Mouse (Mus musculus) cerebellum, postnatal 14 days (tissue): ENCODE results near the gene Mfsd4b2.
"Not testable (repeated sequence)": the region's sequence is repeated elsewhere in the genome, so short reads cannot be mapped to it uniquely, and the experiment has no call there.

Source experiments
- DNase-seq, 2 experiments: peaks; one replicate each; pipeline ENCODE4 v3.0.0; 2021; ENCODE audit warnings: mixed read lengths in 2 of 2

The Mfsd4b2 gene

DNA sequence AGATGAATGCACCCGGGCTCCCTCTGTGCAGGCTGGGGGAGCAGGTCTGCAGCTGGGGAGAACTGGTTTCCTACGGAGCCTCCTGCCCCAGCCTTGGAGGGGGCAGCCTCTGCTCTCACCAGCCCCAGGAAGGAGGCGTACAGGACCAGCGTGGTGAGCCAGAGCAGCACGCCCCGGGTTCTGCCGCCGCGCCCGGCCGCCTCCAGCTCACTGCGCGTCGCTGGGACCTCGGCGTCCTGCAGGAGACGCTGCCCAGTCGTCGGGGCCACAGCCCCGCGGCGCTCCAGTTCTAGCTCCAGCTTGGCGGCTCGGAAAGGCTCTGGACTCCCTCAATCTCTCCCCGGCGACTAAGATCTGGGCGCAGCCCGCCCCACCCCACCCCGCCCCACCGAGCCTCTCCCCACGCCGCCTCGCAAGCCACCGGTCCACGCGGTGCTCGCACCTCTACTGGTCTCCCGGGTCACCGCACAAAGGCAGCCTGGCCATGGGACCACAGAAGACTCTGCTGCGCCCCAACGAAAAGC lies at the start of gene Mfsd4b2:
Gene Mfsd4b2 (minus strand): TSS at position 308 of the 524 bp plus-strand sequence.
- peak; percentile 6 to 9 for DNase-seq

DNA sequence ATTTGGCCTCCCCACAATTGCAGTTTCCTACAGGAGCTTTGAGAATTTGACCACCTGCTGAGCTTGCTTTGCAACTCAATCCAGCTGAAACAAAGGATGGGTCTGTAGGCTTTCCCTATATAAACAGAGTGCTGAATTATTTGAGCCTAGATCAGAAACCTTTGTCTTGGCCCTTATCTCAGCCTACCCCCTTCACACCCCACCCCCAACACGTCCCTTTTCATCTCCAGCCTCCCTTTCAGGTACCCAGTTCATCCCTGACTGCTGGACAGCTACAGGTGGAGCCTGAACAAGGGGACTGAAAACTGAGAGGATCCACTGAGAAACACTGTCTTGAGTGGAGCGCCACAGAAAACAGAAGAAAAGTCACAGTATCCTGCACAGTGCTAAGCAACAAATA lies 49.0 kb upstream of the Mfsd4b2 start:
- no peak for DNase-seq

DNA sequence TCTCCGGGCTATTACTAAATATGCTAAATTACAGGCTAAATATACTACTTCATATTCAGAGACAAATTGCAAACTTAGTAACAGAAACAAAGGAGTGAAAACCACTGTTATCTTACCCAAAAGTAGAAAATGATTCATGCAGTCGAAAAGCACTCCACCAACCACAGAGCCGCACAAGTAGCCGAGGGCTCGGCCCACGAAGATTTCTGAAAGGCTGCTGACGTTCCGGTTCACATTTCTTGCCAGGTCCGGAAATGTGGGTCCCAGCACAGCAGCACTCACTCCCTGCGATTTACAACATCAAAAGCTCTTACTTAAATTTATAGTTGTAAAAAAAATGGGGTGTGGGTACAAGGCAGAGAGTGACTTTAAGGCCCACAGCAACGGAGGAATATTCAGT lies 48.3 kb upstream of the Mfsd4b2 start:
- DNase-seq: no peak

DNA sequence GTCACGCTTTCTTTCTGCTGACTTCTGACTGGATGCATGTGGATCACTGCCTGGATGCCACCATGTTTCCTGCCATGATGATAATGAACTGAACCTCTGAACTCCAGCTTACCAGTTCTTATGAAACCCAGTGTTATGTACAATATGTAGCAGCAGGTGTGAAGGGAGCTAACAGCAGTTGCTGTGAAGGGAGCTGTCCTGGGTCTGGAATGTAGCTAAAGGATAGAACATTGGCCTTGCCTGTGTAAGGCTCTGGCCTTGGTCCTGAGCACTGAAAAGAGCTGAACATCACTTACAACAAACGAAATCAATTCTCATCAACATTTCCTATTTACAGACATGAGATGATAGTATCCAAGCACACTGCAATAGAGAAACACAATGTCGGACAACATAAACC lies 40.8 kb upstream of the Mfsd4b2 start:
- DNase-seq: no peak

DNA sequence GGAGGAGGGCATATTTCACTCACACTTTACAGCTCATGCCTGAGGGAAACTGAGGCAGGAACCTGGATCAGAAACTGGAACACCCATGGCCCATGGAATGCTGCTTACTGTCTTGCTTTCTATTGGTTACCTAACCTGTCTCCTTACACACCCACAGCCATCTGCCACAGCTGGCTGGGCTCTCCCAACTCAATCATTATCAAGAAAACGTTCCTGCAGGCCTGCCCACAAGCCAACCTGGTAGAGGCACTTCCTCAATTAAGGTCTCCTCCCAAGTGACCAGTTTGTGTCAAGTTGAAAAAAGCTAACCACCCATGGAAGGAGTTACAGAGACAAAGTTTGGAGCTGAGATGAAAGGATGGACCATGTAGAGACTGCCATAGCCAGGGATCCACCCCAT lies 35.2 kb upstream of the Mfsd4b2 start:
- no peak for DNase-seq

DNA sequence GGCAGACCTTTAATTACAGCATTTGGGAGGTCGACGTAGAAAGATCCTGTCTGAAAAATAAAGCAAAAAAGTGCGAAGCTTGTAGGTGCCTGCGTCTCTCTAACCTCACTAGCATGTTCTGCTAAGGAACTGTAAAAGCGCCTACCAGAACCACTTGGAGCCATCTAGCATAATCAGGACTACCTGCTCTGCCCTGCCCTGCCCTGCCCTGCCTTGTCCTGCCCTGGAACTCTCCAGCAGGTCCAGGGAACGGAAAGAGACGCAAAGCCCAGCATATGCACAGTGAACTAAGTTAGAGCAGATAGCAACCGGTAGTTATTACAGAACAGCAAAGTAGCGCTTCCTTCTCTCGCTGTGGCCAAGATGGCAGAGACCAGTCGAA lies 33.7 kb upstream of the Mfsd4b2 start:
- DNase-seq: no peak

DNA sequence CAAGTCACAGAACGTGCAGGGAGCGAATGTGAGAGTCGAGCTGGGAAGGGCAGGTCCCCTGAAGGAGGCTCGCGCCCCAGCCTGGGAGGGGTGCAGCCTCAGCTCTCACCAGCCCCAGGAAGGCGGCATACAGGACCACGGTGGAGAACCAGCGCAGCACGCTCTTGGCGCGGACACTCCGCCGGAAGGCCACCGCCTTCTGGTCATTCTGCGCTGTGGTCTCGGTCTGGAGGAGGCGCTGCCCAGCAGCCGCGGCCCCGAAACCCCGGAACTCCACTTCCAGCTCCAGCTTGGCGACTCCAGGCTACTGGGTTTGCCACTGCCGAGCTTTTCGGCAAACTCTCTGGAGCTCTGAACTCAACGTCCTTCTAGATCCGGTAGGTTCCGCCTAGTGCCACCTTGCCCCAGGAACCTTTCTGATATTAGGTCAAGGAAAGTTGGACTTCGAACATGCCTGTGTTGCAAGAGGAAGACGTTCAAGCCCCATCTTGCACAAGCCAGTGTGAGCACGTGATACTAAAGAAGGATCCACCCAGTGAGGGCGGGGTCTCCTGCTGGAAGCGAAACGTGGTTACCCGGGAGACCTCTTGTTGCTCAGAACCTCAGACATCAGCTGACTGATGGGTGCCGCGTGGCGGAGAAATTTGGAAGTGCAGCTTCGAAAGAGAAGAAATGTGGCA lies 33.2 kb upstream of the Mfsd4b2 start, which contains the start of gene Mfsd4b3:
Gene Mfsd4b3 (minus strand): TSS at position 393 of the 680 bp plus-strand sequence.
- peak; percentile 93 to 94 for DNase-seq

DNA sequence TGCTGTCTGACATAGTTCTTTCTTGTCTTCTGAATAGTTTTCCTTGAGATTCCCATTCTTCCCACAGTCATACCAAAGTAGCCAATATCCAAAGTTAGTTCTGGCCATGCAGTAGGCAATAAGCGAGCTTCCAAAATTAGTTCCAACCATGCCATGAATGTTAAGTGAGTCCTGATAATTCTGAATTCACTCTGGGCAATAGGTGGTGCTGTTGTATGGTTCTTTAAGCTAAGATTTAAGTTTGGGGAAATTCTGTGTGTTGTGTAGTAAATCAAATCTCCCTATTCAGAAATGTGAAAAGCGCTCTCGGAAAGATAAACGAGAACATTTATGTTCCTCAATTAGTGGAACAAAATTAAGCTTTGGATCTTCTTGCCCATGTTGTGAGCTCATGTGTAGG lies 31.5 kb upstream of the Mfsd4b2 start:
- DNase-seq: peak in 1 of 2 experiments; percentile 15

DNA sequence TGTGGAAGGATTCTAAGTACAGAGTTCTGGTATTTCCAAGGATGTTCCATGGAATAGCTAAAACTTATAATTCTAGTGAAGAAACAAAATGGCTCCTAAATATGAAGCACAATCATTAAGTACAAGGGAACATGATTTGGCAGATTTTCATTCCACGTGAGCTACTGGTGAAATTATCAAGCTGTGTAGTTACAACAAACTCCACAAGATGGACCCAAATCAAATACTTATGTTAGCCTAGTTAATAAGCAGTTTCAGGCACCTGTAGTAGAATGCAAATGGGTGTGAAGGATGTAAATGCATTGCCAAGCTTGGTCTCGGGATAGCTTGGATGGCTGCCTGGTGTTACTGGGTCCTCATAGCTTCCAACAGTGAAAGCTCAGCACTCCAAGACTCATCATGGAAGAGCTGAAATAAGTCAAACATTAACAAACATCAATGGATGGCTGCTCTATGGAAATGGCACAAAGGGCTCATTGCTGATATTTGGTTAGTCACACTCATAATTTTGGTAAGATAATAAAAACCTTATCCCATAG lies 29.7 kb upstream of the Mfsd4b2 start:
- DNase-seq: peak; percentile 7 to 9

DNA sequence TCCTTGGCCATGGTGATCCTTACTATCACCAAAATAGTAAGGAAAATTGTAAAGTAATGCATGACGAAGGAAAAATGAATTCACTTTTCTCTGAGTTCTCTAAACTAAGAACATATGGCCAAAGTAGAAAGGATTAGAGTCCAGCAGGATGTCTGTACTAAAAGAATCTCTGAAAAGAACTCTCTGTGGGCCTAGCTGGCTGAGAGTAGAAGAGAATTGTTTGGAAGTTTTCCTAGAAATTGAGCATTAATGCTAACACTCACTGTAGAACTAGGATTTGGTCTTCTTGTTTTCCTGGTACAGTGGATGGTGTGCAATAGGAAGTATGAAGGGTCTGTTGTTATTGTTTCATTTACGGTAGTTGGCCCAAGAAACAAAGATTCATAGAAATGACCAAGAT lies 28.4 kb upstream of the Mfsd4b2 start:
- DNase-seq: no peak

DNA sequence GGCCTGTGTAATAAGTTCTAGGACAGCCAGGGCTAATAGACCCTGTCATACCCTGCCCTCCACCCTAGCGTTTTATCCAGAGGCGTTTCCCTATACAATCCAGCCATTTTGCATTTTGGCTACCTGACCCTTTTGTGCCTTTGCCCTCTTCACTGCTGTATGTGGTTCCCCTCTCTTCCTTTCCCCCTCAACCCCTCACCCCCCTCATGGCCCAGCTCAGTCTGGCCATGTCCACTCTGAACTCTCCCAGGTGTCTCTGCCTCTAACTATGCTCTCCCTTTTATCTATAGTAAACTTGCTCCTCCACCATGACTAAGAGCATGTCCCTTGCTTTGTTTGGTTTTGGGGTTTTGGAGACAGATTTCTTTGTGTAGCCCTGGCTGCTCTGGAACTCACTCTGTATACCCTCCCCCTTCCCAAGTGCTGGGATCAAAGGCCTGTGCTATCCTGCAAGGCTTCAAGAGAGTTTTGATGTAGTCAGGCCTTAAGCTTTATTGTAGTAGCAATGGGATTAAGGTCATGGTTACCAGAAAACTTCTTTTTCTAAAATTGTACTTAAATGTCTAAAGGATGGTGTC lies 22.7 kb upstream of the Mfsd4b2 start:
- no peak for DNase-seq

DNA sequence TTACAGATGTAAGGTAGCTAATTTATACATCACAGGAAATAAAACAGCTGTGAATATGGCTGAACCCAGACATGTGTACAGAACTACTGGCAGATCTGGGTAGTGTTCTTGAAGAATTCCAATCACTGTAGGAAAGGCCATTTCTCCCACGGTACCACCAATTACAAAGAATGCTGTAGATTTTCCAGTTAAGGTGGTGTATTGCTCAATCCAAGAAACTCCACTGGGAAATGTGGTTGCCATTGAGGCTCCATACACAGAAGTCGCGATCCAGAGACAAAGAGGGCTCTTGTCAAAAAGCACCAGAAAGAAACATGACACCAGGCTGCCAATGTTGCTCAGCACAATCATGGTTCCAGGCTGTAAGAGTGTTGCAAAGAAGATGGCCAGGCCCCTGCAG lies 20.5 kb upstream of the Mfsd4b2 start:
- not testable (repeated sequence) for DNase-seq

DNA sequence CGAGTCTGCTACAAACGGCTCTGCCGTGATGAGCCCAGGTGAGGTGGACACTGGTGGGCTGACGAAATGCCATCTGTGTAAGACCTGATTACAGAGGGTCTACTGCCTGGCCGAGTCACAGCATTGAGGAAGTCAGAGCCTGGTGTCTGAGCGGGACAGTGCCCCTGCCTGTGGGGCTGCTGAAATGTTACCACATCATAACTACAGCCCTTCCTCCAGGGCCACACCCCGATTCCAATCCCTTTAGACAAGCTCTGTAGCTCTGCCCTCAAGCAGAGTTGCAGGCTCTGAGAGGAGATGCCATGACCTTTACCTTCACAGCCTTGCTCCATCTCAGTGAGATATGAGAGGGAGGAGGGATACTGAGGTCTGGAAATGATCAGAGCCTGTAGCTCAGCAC lies 9.8 kb upstream of the Mfsd4b2 start:
- no peak for DNase-seq

DNA sequence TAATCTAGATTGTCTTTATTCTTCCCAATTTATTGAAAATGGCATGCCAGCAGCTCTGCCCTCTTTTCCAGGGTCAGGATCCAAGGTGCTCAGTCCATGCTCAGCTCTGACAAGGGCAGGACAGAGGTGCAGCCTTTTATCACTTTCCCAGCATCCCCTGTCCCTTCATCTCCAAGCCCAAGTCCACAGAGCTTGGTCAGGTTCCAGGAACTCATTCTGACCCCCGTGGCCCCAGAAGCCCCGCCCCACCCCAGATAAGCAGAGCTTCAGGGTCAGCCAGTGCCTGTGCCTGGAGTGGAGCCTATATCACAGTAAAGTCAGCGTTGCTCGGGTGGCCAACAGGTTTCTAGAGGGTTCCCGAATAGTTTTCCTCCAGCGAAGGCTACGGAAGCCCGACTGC lies 2.2 kb downstream of the Mfsd4b2 start:
- DNase-seq: not testable (repeated sequence)

DNA sequence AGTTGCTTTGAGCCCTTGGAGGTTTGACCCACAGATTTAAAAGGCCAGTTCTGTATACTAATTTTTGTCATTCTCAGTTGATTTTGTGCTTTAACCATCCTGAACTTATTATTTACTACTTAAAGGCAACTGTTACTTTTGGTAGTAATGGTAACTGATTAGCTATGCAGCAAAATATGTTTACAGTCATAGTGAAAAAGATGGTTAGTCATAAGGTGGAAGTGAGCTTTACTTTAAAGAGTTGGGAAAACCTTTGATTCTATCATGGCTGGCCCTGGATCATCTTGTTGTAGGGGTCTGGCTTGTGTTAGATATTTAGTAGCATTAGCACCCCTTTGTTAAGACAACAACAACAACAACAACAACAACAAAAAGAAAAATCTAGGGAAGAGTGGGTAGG lies 14.1 kb downstream of the Mfsd4b2 start:
- no peak for DNase-seq

DNA sequence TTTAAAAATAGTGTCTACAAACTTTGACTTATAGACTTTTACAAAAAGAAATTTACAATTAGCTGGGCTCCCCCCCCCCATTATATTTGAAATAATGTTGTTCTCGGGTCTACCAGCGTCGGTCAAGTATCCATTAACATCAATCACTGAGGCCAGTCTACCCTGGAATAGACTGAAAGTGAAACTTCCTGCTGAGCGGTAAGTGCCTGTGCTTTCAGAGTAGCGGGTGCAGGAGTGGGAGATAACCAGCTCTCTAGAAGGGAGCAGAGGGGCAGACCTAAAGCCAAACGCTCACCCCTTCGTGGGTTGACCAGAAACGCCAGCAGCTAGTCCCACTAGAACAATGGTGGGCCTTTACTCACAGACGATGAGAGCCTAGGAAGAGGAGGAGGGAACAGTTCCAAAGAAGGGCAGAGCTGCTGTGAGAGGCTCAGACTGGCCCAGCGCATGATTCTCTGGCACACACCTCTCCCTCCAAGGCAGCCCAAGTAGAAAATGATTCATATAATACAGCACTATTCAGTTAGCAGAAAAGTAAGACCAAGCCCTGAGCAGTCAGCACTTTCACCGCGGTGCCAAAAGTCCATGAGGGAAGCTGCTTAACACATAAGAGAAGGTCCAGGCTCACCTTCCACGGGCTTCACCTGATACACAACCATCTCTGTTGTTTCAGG lies 17.8 kb downstream of the Mfsd4b2 start:
- DNase-seq: no peak

DNA sequence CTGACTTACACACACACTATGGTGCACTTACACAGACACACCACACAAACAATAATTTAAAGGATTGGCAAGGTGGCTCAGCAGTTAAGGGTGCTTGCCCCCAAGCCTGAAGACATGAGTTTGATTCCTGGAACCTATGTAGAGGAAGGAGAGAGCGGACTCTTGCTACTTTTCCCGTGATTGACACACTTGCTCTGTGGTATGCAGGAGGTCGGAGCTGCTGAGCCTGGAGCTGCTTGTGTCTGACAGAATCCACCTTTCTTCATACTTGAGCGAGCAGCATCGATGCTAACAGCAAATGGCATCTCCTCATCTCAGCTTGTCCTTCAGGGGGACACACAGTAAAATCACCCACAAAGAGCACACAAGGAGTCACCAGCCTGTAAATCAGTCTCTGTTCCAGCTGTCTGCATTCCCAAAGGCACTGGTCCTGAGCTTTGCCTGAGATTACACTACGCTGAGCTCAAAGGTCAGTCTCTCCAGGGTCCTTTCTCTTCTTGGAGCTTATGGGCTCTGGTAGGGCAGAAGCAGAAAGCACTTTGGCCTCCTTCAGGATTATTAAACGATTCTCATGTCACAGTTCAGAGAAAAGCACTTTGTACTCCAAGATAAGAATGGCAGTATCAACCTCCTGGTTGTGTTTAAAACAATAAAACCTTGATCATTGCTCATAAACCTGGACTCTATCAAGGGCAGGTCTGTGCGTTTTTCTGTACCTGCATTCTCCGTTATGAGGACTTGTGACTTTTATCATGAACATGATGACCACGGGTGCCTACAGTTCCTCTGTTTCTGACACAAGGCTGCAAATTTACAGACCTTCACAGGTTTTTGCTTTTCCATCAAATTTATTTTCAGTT lies 19.7 kb downstream of the Mfsd4b2 start:
- no peak for DNase-seq

DNA sequence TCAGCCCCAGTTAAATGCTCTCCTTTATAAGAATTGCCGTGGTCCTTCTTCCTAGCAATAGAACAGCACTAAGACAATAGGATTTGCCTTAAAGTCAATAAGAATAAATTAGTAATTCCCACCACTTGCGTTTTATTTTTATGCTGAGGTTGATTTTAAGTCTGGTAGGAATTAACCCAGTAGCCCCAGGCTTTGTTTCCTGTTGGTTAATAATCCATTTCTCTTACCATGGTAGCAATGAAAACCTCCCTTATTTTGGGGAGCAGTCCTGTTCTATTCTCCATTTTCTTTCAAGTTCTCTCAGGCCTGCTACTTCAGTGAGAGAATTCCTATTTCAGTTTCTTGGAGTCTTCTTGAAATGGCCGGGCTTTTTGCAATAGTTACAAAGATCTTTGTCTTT lies 22.5 kb downstream of the Mfsd4b2 start:
- DNase-seq: no peak

DNA sequence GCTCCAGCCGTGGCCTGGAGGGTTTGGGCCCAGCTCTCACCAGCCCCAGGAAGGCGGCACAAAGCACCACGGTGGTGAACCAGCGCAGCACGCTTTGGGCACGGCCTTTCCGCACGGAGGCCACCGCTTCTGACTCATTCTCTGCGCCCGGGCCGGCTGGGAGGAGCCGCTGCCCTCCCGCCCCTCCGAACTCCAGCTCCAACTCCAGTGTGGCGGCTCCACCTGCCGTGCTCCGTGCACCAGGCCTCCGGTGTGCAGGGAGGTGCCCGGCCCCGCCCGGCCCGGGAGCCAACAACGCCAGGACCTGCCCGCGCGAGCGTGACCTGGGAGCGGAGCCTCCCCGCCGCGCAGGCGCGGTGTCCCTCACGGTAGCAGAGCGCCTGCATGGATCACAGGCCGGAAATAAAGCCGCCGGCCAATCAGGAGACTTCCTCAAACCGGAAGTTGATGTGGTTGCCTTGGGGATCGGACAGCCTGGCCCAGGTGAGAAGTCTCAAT lies 27.8 kb downstream of the Mfsd4b2 start, which contains the start of gene Mfsd4b4:
Gene Mfsd4b4 (minus strand): TSS at position 365 of the 498 bp plus-strand sequence.
- peak; percentile 88 to 92 for DNase-seq

DNA sequence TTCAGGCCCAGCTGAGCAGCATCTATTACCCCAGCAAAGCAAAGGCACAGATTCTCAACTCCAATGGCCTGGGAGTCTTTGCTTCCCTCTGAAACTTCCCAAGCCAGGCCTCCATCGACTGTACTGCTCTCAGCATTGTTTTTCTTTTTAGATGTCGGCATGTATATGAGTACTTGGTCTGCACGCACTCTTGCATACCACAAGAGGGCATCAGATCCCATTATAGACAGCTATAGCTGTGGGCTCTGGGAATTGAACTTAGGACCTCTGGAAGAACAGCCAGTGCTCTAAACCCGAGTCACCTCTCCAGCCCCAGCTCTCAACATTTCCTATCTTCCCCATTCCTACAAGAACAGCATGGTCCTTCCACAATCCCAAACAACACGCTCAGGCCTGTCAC lies 30.2 kb downstream of the Mfsd4b2 start:
- no peak for DNase-seq

DNA sequence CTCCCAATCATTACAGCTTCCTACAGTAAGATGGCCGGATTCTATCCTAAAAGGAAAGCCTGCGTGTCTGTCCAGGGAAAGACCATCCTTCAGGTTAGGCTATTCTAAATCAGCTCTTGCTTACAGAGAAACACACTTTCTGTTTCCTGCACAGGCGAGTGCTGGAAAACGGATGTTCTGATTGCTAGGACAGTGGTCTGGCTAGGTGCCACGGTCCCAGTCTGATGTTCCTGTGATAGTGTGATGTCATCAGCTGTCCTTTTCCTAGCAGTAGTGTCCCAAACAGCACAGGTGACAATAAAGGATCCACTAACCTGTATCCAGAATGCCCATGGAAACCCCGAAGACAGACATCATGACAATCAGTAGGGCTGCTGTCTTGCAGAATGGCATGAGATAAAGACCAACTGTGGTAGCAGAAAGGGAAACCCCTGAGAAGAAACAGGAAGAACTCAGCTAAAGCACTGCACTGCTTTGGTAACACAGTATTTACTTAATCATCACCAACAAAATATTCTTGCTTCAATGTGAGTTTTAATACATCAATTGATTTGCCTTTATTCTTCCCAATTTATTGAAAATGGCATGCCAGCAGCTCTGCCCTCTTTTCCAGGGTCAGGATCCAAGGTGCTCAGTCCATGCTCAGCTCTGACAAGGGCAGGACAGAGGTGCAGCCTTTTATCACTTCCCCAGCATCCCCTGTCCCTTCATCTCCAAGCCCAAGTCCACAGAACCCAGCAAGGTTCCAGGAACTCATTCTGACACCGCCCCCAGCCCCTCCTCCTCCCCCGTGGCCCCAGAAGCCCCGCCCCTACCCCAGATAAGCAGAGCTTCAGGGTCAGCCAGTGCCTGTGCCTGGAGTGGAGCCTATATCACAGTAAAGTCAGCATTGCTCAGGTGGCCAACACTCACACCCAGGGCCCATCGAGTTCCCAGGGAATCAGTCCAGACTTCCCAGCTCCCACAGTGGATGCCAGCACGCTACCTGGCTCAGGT lies 32.7 kb downstream of the Mfsd4b2 start:
- no peak for DNase-seq
